Mouse (Mus musculus) gastrocnemius, postnatal 25 days (tissue): ENCODE data around the gene Cox6a1. TPM values are rescaled to one million over a fixed set of nuclear protein-coding genes. Genes with fewer than 3 reads are reported as not detected.
"Not testable (repeated sequence)": the region's sequence is repeated elsewhere in the genome, so short reads cannot be mapped to it uniquely, and the experiment has no call there.

Experiments used
- DNase-seq: peaks from one replicate; pipeline ENCODE4 v3.0.0; 2022
- long read RNA-seq, 2 experiments: library from polyadenylated mRNA; stranded (forward); transcript quantifications; one replicate each; pipeline ENCODE4 v2.0.0; 2021
- total RNA-seq, 2 experiments: library from RNA; stranded (reverse); gene quantifications; 1 replicate in 1 of 2; 2 replicates in 1 of 2; pipeline ENCODE4 v1.2.3; 2021

Gene Cox6a1
- total RNA-seq: 10 to 100 TPM; 60.7 to 80.9 TPM
- long read RNA-seq, experiment 1, transcript Cox6a1-201 (3 exons, 571 nt): major isoform, 144 of 155 reads
- long read RNA-seq, experiment 1, partial matches to known transcripts: 4 of 155 reads
- long read RNA-seq, experiment 1, other reads (novel, unspliced or antisense): 4 of 155 reads
- long read RNA-seq, experiment 2, transcript Cox6a1-202 (2 exons, 620 nt): minor isoform, 5 of 74 reads
- long read RNA-seq, experiment 2, transcript Cox6a1-201 (3 exons, 571 nt): major isoform, 67 of 74 reads
- long read RNA-seq, experiment 2, partial matches to known transcripts: 2 of 74 reads
- long read RNA-seq, experiment 2, other reads (novel, unspliced or antisense): 0 of 74 reads

GRCm38 (mm10) chr5:115348546-115349224 is at the start of gene Cox6a1:
Gene Cox6a1, minus strand, starts transcription at chr5:115348981.
- DNase-seq: peak; percentile 97

- no peak for DNase-seq
Observed at GRCm38 (mm10) chr5:115397839-115398780, 49.3 kb upstream of the Cox6a1 start.

GRCm38 (mm10) chr5:115396654-115397053 is 47.9 kb upstream of the Cox6a1 start:
- DNase-seq: no peak

- DNase-seq: no peak
Observed at GRCm38 (mm10) chr5:115394836-115395235, 46.1 kb upstream of the Cox6a1 start.

GRCm38 (mm10) chr5:115394223-115394622 is 45.4 kb upstream of the Cox6a1 start:
- DNase-seq: no peak

GRCm38 (mm10) chr5:115392969-115393368 is 44.2 kb upstream of the Cox6a1 start:
- no peak for DNase-seq

GRCm38 (mm10) chr5:115391935-115392334 is 43.2 kb upstream of the Cox6a1 start:
- DNase-seq: no peak

- DNase-seq: not testable (repeated sequence)
Observed at GRCm38 (mm10) chr5:115378882-115379281, 30.1 kb upstream of the Cox6a1 start.

GRCm38 (mm10) chr5:115375436-115375835 is 26.7 kb upstream of the Cox6a1 start:
- DNase-seq: no peak

- no peak for DNase-seq
Observed at GRCm38 (mm10) chr5:115374204-115374820, 25.5 kb upstream of the Cox6a1 start.

- DNase-seq: no peak
Observed at GRCm38 (mm10) chr5:115373441-115374203, 24.8 kb upstream of the Cox6a1 start.

GRCm38 (mm10) chr5:115371736-115372135 is 23.0 kb upstream of the Cox6a1 start:
- DNase-seq: no peak

GRCm38 (mm10) chr5:115364782-115365181 is 16.0 kb upstream of the Cox6a1 start:
- DNase-seq: no peak

GRCm38 (mm10) chr5:115362819-115363714 is 14.3 kb upstream of the Cox6a1 start:
- DNase-seq: no peak

GRCm38 (mm10) chr5:115362216-115362615 is 13.4 kb upstream of the Cox6a1 start:
- no peak for DNase-seq

GRCm38 (mm10) chr5:115359851-115360372 is 11.1 kb upstream of the Cox6a1 start:
- no peak for DNase-seq

GRCm38 (mm10) chr5:115359438-115359837 is 10.7 kb upstream of the Cox6a1 start:
- DNase-seq: no peak

- DNase-seq: peak; percentile 78
Observed at GRCm38 (mm10) chr5:115358872-115359271, 10.1 kb upstream of the Cox6a1 start.

GRCm38 (mm10) chr5:115355070-115355469 is 6.3 kb upstream of the Cox6a1 start:
- no peak for DNase-seq

GRCm38 (mm10) chr5:115351348-115351747 is 2.6 kb upstream of the Cox6a1 start:
- no peak for DNase-seq
